Mouse (Mus musculus) heart, adult 2 months (tissue): Measurements from ENCODE around the gene Mapk12. TPM values are rescaled to one million over a fixed set of nuclear protein-coding genes. Genes with fewer than 3 reads are reported as not detected.

Source experiments
- DNase-seq, 2 experiments: peaks; one replicate each; pipeline ENCODE4 v3.0.0; 2021
- H3K27ac ChIP-seq: fragments of 200-600 bp; 2 replicates; pipeline ENCODE4 v1.8.1; 2022
- H3K27me3 ChIP-seq: fragments of 200-500 bp; 2 replicates; pipeline ENCODE4 v1.6.1; 2012; ENCODE audit warnings: mild to moderate bottlenecking, low read length, inconsistent platforms, mixed read lengths; ENCODE audit not compliant: control insufficient read depth, insufficient read depth
- H3K36me3 ChIP-seq: fragments of 200-500 bp; 2 replicates; pipeline ENCODE4 v1.6.1; 2012; ENCODE audit warnings: low read length, inconsistent platforms; ENCODE audit not compliant: control insufficient read depth, insufficient read depth
- H3K4me1 ChIP-seq: fragments of 200-500 bp; 2 replicates; pipeline ENCODE4 v1.6.1; 2011; ENCODE audit warnings: low read length; ENCODE audit not compliant: control insufficient read depth, insufficient read depth
- H3K4me3 ChIP-seq: fragments of 200-600 bp; 2 replicates; pipeline ENCODE4 v1.8.1; 2022
- H3K79me2 ChIP-seq: fragments of 200-500 bp; replicated peaks from 2 replicates; pipeline ENCODE4 v1.6.1; 2012; ENCODE audit warnings: mild to moderate bottlenecking, inconsistent platforms, low read length, moderate library complexity, mixed read lengths; ENCODE audit not compliant: control insufficient read depth, insufficient read depth
- H3K9ac ChIP-seq: fragments of 200-500 bp; 2 replicates; pipeline ENCODE4 v1.6.1; 2012; ENCODE audit warnings: low read depth, mild to moderate bottlenecking, control low read depth, inconsistent platforms, low read length, mixed read lengths
- CTCF ChIP-seq: fragments of 200-600 bp; IDR thresholded peaks from 2 replicates; pipeline ENCODE4 v1.8.1; 2022; ENCODE audit warnings: antibody characterized with exemption, mild to moderate bottlenecking, moderate library complexity
- EP300 ChIP-seq: fragments of 200-500 bp; IDR thresholded peaks from 2 replicates; pipeline ENCODE4 v1.6.1; 2011; ENCODE audit warnings: low read depth, low read length, control low read depth; ENCODE audit not compliant: insufficient read depth
- POLR2A ChIP-seq: fragments of 200-500 bp; IDR thresholded peaks from 2 replicates; pipeline ENCODE4 v1.6.1; 2011; ENCODE audit warnings: mild to moderate bottlenecking, low read depth, low read length, control low read depth; ENCODE audit not compliant: insufficient read depth
- WGBS: fragments of 180-500 bp; shearing (Covaris S2); methylation state at CpG from one replicate; pipeline ENCODE4 v1.1.7; 2018; 5-methylcytosine and 5-hydroxymethylcytosine counted together
- intact Hi-C: fragments of 180-260 bp; cut with DNase I; formaldehyde crosslinking; loops from one replicate; pipeline ENCODE4 v1.15.1; 2025
- microRNA-seq, 2 experiments: library from miRNA; unstranded; fragments of <30 nt; microRNA quantifications; one replicate each; pipeline ENCODE4 v1.2.0; 2021
- polyA plus RNA-seq: library from polyadenylated mRNA; depleted of rRNA; stranded (reverse); fragments of >200 nt; gene quantifications from 2 replicates; pipeline ENCODE4 v1.2.3, GENCODE M21; 2012; rRNA removed
- total RNA-seq, 2 experiments: library from RNA; stranded (reverse); gene quantifications; 2 replicates each; pipeline ENCODE4 v1.2.3; 2021

Mapk12 gene
- total and polyA plus RNA-seq, 3 experiments = 20.7 to 30.5 (median 21.1) TPM

DNA sequence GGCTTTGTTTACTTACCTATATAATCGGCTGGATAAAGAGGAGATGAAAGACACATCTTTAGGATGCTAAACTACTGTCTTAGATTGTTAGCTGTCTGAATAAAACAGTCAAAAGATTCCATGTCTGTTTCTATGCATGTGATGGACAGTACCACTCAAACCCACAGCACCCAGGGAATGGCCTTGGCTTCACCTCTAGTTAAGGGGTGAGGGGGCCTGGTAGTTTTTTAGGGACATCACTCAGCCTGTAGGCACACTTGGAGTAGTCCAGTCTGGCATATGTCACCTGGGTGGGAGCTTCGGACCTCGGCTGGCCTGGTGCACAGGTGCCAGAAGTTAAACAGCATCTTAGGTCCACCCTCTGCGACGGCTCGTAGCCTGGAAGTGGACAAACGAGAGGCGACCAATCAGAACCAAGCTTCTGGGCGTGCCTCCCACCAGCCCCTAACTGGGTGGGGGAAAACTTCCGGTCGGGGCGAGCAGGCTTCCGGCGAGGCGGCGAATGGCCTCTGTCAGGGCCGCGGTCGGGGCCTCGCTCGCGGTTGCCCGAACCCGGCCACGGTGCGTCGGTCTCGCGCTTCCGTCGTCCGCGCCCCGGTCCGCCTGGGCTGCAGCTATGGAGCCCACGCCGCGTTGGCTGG is 51.8 kb downstream of the Mapk12 start, which contains the start of gene Selenoo:
Gene Selenoo, plus strand, starts transcription at position 478 of the 641 bp plus-strand sequence.
- TF ChIP-seq CTCF (no peak), EP300 (peak; percentile 64; the same call in 1 of the 2 replicates)
- peak; percentile 91 to 94 for DNase-seq
- peak within 1 kb of the TSS; percentile 78 for H3K4me3 ChIP-seq
- 3% methylated on average over 38 of the region's 38 CpGs for WGBS
- H3K9ac ChIP-seq = peak within 1 kb of the TSS; percentile 98
- intact Hi-C loops = loop anchor here (1.0 kb wide), 1 partner anchor 12 kb away; no protein-coding TSS in a partner anchor
- no peaks in the 10 kb centered on the region; the same call in 1 of the 2 replicates for H3K79me2 ChIP-seq
- peak within 1 kb of the TSS; percentile 93 for H3K27ac ChIP-seq
- H3K36me3 ChIP-seq = no peaks in the 10 kb centered on the region
- H3K27me3 ChIP-seq = no peaks in the 10 kb centered on the region
- peaks cover 4% of the 10 kb centered on the region for H3K4me1 ChIP-seq

DNA sequence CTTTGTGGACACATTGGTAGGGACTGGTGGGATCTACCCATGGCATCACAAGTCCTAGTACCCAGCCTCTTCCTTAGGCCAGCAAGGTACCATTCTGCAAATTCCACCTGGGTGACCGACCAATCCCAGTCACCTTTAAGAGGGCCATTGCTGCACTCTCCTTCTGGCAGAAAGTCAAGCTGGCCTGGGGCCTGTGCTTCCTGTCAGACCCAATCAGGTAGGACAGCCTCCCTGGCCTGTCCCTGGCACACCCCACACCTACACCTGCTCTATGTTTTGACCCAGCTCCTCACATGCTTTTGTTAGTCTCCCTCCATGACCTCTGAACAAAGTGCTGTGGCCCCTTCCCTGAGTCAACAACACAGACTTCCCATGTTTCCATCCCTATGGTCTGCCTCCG is 55.7 kb downstream of the Mapk12 start:
- Histone ChIP-seq H3K4me1 (peaks cover 2% of the 10 kb centered on the region), H3K36me3 (no peaks in the 10 kb centered on the region), H3K4me3 (no peak overlapping the region), H3K9ac (no peak overlapping the region), H3K79me2 (0 out of 2 replicates have a peak, but pooled peaks cover 1% of the 10 kb centered on the region), H3K27ac (no peak overlapping the region), H3K27me3 (no peaks in the 10 kb centered on the region)
- no peak for DNase-seq
- TF ChIP-seq CTCF (no peak), POLR2A (no peak), EP300 (no peak)
- intact Hi-C loops = no loop called here
- 80% methylated on average over 2 of the region's 2 CpGs for WGBS

- DNase-seq = no peak
- intact Hi-C loops = no loop called here
- H3K27me3 ChIP-seq = no peaks in the 10 kb centered on the region
- no peak overlapping the region for H3K27ac ChIP-seq
- 97% methylated on average over 1 of the region's 1 CpGs for WGBS
- no peak overlapping the region for H3K4me3 ChIP-seq
- no peaks in the 10 kb centered on the region; the same call in none of the 2 replicates for H3K4me1 ChIP-seq
- H3K79me2 ChIP-seq = 0 out of 2 replicates have a peak, but pooled peaks cover 1% of the 10 kb centered on the region
- no peak overlapping the region for H3K9ac ChIP-seq
- H3K36me3 ChIP-seq = no peaks in the 10 kb centered on the region
- TF ChIP-seq CTCF = no peak
- no peak for TF ChIP-seq POLR2A
- no peak for TF ChIP-seq EP300
Observed at GRCm38 (mm10) chr15:89083906-89084305, 56.6 kb downstream of the Mapk12 start.

Small RNA genes within 50 kb of the gene (microRNA-seq; reads per million reads assigned to microRNA genes)
- 0.56 to 2.3 reads per million in 2 experiments for gene Mir6958
- 0 to 0.56 reads per million in 2 experiments for gene Mir7118

Other genes starting within 250 kb of the Mapk12 start
- not detected for gene Ttll8, start 186.3 kb downstream of the Mapk12 start, total RNA-seq
- gene Ttll8, start 186.3 kb downstream of the Mapk12 start, polyA plus RNA-seq = 0.12 and 0.18 TPM in 2 replicates
- gene Mlc1, start 161.7 kb downstream of the Mapk12 start, total RNA-seq = not detected
- not detected in 2 replicates for gene Mlc1, start 161.7 kb downstream of the Mapk12 start, polyA plus RNA-seq
- 100 to 1,000 TPM in 1 of 2 experiments, 10 to 100 TPM in 1; 96.4 to 107 TPM for gene Mov10l1, start 157.8 kb downstream of the Mapk12 start, total RNA-seq
- gene Mov10l1, start 157.8 kb downstream of the Mapk12 start, polyA plus RNA-seq = 51.7 and 85.0 TPM in 2 replicates
- 1 to 10 TPM in 1 of 2 experiments, under 1 TPM in 1; 0.91 to 1.3 TPM for gene Panx2, start 81.0 kb downstream of the Mapk12 start, total RNA-seq
- gene Panx2, start 81.0 kb downstream of the Mapk12 start, polyA plus RNA-seq = 1.3 and 2.1 TPM in 2 replicates
- gene Trabd, start 65.6 kb downstream of the Mapk12 start, total RNA-seq = 10 to 100 TPM; 48.8 to 51.5 TPM
- 38.3 and 47.8 TPM in 2 replicates for gene Trabd, start 65.6 kb downstream of the Mapk12 start, polyA plus RNA-seq
- gene Selenoo, start 51.6 kb downstream of the Mapk12 start, total RNA-seq = 10 to 100 TPM; 13.6 to 16.5 TPM
- gene Selenoo, start 51.6 kb downstream of the Mapk12 start, polyA plus RNA-seq = 20.7 and 28.6 TPM in 2 replicates
- gene Tubgcp6, start 17.6 kb downstream of the Mapk12 start, total RNA-seq = 1 to 10 TPM; 7.3 to 8.7 TPM
- 16.2 and 18.7 TPM in 2 replicates for gene Tubgcp6, start 17.6 kb downstream of the Mapk12 start, polyA plus RNA-seq
- gene Hdac10, start 12.0 kb downstream of the Mapk12 start, total RNA-seq = 1 to 10 TPM; 6.3 to 7.6 TPM
- 19.5 and 23.1 TPM in 2 replicates for gene Hdac10, start 12.0 kb downstream of the Mapk12 start, polyA plus RNA-seq
- 1 to 10 TPM; 1.9 to 2.0 TPM for gene Mapk11, start 8.9 kb upstream of the Mapk12 start, total RNA-seq
- 4.7 and 5.2 TPM in 2 replicates for gene Mapk11, start 8.9 kb upstream of the Mapk12 start, polyA plus RNA-seq
- gene Plxnb2, start 40.1 kb upstream of the Mapk12 start, total RNA-seq = 10 to 100 TPM; 75.7 to 93.5 TPM
- 92.3 and 121 TPM in 2 replicates for gene Plxnb2, start 40.1 kb upstream of the Mapk12 start, polyA plus RNA-seq
- gene Dennd6b, start 55.8 kb upstream of the Mapk12 start, total RNA-seq = 1 to 10 TPM; 8.4 to 9.1 TPM
- gene Dennd6b, start 55.8 kb upstream of the Mapk12 start, polyA plus RNA-seq = 24.0 and 27.7 TPM in 2 replicates
- gene Ppp6r2, start 70.8 kb upstream of the Mapk12 start, total RNA-seq = 10 to 100 TPM; 66.7 to 79.0 TPM
- 73.2 and 107 TPM in 2 replicates for gene Ppp6r2, start 70.8 kb upstream of the Mapk12 start, polyA plus RNA-seq
- gene Sbf1, start 174.6 kb upstream of the Mapk12 start, total RNA-seq = 10 to 100 TPM; 61.3 to 63.6 TPM
- gene Sbf1, start 174.6 kb upstream of the Mapk12 start, polyA plus RNA-seq = 116 and 150 TPM in 2 replicates
- not detected for gene Adm2, start 182.0 kb upstream of the Mapk12 start, total RNA-seq
- not detected in 2 replicates for gene Adm2, start 182.0 kb upstream of the Mapk12 start, polyA plus RNA-seq
- gene Miox, start 193.7 kb upstream of the Mapk12 start, total RNA-seq = not detected
- not detected in 2 replicates for gene Miox, start 193.7 kb upstream of the Mapk12 start, polyA plus RNA-seq
- gene Lmf2, start 215.0 kb upstream of the Mapk12 start, total RNA-seq = 10 to 100 TPM; 25.7 to 26.1 TPM
- gene Lmf2, start 215.0 kb upstream of the Mapk12 start, polyA plus RNA-seq = 32.9 and 33.3 TPM in 2 replicates
- gene Ncaph2, start 215.0 kb upstream of the Mapk12 start, total RNA-seq = 10 to 100 TPM; 49.3 to 55.7 TPM
- 69.9 and 70.0 TPM in 2 replicates for gene Ncaph2, start 215.0 kb upstream of the Mapk12 start, polyA plus RNA-seq
- 10 to 100 TPM; 25.1 to 29.4 TPM for gene Sco2, start 233.1 kb upstream of the Mapk12 start, total RNA-seq
- gene Sco2, start 233.1 kb upstream of the Mapk12 start, polyA plus RNA-seq = 35.6 and 40.7 TPM in 2 replicates
- under 1 TPM; 0.18 to 0.47 TPM for gene Tymp, start 236.3 kb upstream of the Mapk12 start, total RNA-seq
- 1.1 and 1.8 TPM in 2 replicates for gene Tymp, start 236.3 kb upstream of the Mapk12 start, polyA plus RNA-seq
- under 1 TPM; 0.91 to 0.94 TPM for gene Odf3b, start 238.6 kb upstream of the Mapk12 start, total RNA-seq
- 3.6 and 9.1 TPM in 2 replicates for gene Odf3b, start 238.6 kb upstream of the Mapk12 start, polyA plus RNA-seq
- gene Klhdc7b, start 244.2 kb upstream of the Mapk12 start, total RNA-seq = not detected
- gene Klhdc7b, start 244.2 kb upstream of the Mapk12 start, polyA plus RNA-seq = not detected in 2 replicates